In the genomic region with DNA sequence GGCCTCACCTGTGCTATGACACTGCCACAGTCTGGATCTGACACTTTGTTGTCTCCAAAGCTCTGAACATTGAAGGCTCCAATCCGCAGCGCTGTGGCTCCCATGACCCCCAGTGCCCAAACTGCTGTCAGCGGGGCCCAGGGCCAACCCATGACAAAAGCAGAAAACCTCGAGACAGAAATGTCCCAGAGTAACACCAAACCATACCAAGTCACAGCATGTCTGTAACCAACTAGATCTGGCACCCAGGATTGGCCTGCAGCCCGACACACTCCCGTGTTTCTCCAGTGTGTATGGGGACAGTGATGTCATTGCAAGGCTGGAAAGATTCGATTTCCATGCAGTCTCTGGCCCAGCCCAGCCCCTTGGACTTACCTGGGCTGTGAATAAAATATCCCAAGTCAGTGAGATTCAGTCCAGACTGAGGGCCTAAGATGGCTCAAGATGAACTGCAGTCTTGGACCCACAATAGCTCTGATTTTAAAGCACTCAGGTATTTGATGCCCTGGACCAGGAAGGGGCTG, we compare ENCODE assay signal across 20 mouse cellular contexts. TPM values are rescaled to one million over a fixed set of nuclear protein-coding genes. Genes with fewer than 3 reads are reported as not detected.
DNase-seq lines count a peak whose midpoint lies in the region; ATAC-seq and TF ChIP-seq lines count a peak whose summit lies in the region.
"Had no signal": no experiment of that assay in that cellular context is flagged by ENCODE, and none has a peak within 500 bp of the region (broad histone marks: within the 10 kb centered on the region; RNA-seq: fewer than 3 reads in every experiment).

A gene (minus strand): TSS at position 474 of the 524 bp plus-strand sequence.

- 80% methylated on average over 7 of the region's 7 CpGs for WGBS in embryonic facial prominence, embryonic 13.5 days
- WGBS in embryonic facial prominence, embryonic 10.5 days, result 88% methylated on average over 7 of the region's 7 CpGs
- WGBS in midbrain, postnatal 0 days, result 84% methylated on average over 7 of the region's 7 CpGs

- DNase-seq in embryonic facial prominence, embryonic 10.5 days (ENCODE audit: low spot score), result no peak
- no peak for DNase-seq in left cerebral cortex, adult 18-20 months (ENCODE audit: low spot score in 2 of 2)
- no peak for DNase-seq in left cerebral cortex, adult 8-10 months (ENCODE audit: low spot score in 2 of 2)
- DNase-seq in brain, embryonic 14.5 days (ENCODE audit: low read depth), result no peak
- DNase-seq in midbrain, postnatal 0 days (ENCODE audit: low spot score), result no peak
- DNase-seq in embryo, embryonic 10 days (ENCODE audit: low spot score), result no peak
- DNase-seq: adrenal gland, postnatal 10 days; retina, postnatal 1 day; thymus, postnatal 36 days had no signal

- H3K4me3 ChIP-seq in embryonic facial prominence, embryonic 13.5 days, result no peak within 1 kb of the TSS
- no peak within 1 kb of the TSS for H3K4me3 ChIP-seq in embryonic facial prominence, embryonic 10.5 days
- H3K4me3 ChIP-seq in E14TG2a.4 (replicated peaks; ENCODE audit: low read length), result peak within 1 kb of the TSS; percentile 29; the same call in 1 of the 2 replicates
- no peak within 1 kb of the TSS for H3K4me3 ChIP-seq in midbrain, postnatal 0 days (ENCODE audit: low read depth, low read length)
- H3K4me3 ChIP-seq: embryonic facial prominence, embryonic 12.5 days; forebrain, embryonic 12.5 days; left cerebral cortex, adult 2 months; limb, embryonic 13.5 days; midbrain, embryonic 12.5 days; myocyte had no signal

- no peak within 1 kb of the TSS for H3K27ac ChIP-seq in embryonic facial prominence, embryonic 13.5 days
- no peak within 1 kb of the TSS for H3K27ac ChIP-seq in embryonic facial prominence, embryonic 10.5 days (replicated peaks)
- H3K27ac ChIP-seq in midbrain, postnatal 0 days (ENCODE audit: low read depth, low read length), result no peak within 1 kb of the TSS
- H3K27ac ChIP-seq: embryonic facial prominence, embryonic 12.5 days; forebrain, embryonic 12.5 days; left cerebral cortex, adult 2 months; limb, embryonic 13.5 days; macrophage; midbrain, embryonic 12.5 days had no signal

- peak; percentile 7; the same call in 1 of the 2 replicates for ATAC-seq in embryonic facial prominence, embryonic 13.5 days (ENCODE audit: insufficient number of reproducible peaks, insufficient read depth, low FRiP score, low TSS enrichment, low read depth)
- no peak for ATAC-seq in midbrain, postnatal 0 days (ENCODE audit: low FRiP score)
- ATAC-seq: hindbrain, embryonic 16.5 days had no signal

- TF ChIP-seq POLR2A in brain, embryonic 14.5 days (IDR thresholded peaks at IDR 0.05; ENCODE audit: borderline replicate concordance, extremely low read depth, insufficient read depth, insufficient read length, poor library complexity, severe bottlenecking), result no peak

- no peaks in the 10 kb centered on the region for H3K4me1 ChIP-seq in embryonic facial prominence, embryonic 13.5 days
- no peaks in the 10 kb centered on the region for H3K4me1 ChIP-seq in embryonic facial prominence, embryonic 10.5 days
- H3K4me1 ChIP-seq in E14TG2a.4 (replicated peaks; ENCODE audit: low read depth, low read length), result peaks cover 29% of the 10 kb centered on the region
- no peaks in the 10 kb centered on the region for H3K4me1 ChIP-seq in midbrain, postnatal 0 days (ENCODE audit: insufficient read depth, low read length)
- H3K4me1 ChIP-seq: embryonic facial prominence, embryonic 12.5 days; forebrain, embryonic 12.5 days; limb, embryonic 13.5 days; midbrain, embryonic 12.5 days had no signal

- peaks cover 97% of the 10 kb centered on the region for H3K36me3 ChIP-seq in embryonic facial prominence, embryonic 13.5 days
- H3K36me3 ChIP-seq in embryonic facial prominence, embryonic 10.5 days (replicated peaks), result peaks cover 100% of the 10 kb centered on the region
- peaks cover 71% of the 10 kb centered on the region for H3K36me3 ChIP-seq in E14TG2a.4 (ENCODE audit: insufficient read depth, low read length)
- H3K36me3 ChIP-seq in midbrain, postnatal 0 days (ENCODE audit: insufficient read depth, low read length), result peaks cover 87% of the 10 kb centered on the region

- H3K9ac ChIP-seq in embryonic facial prominence, embryonic 13.5 days, result no peak within 1 kb of the TSS
- H3K9ac ChIP-seq in midbrain, postnatal 0 days (replicated peaks; ENCODE audit: low read length, poor library complexity, severe bottlenecking), result no peak within 1 kb of the TSS
- H3K9ac ChIP-seq: embryonic facial prominence, embryonic 12.5 days; forebrain, embryonic 12.5 days; limb, embryonic 13.5 days; midbrain, embryonic 12.5 days had no signal

- no peaks in the 10 kb centered on the region for H3K27me3 ChIP-seq in embryonic facial prominence, embryonic 13.5 days
- H3K27me3 ChIP-seq in embryonic facial prominence, embryonic 10.5 days (replicated peaks; ENCODE audit: low read depth, poor library complexity, severe bottlenecking), result no peaks in the 10 kb centered on the region
- no peaks in the 10 kb centered on the region for H3K27me3 ChIP-seq in E14TG2a.4 (ENCODE audit: insufficient read depth, low read length)
- no peaks in the 10 kb centered on the region for H3K27me3 ChIP-seq in midbrain, postnatal 0 days (ENCODE audit: insufficient read depth, low read length)
- H3K27me3 ChIP-seq: embryonic facial prominence, embryonic 12.5 days; forebrain, embryonic 12.5 days; limb, embryonic 13.5 days; midbrain, embryonic 12.5 days had no signal

- no peak for TF ChIP-seq CTCF in E14TG2a.4 (conservative IDR thresholded peaks at IDR 0.05; ENCODE audit: low read length)
- TF ChIP-seq CTCF in brain, embryonic 14.5 days (IDR thresholded peaks at IDR 0.05; ENCODE audit: borderline replicate concordance, extremely low read depth, insufficient read depth, insufficient read length), result no peak
- no peak for TF ChIP-seq CTCF in midbrain, postnatal 0 days (IDR thresholded peaks at IDR 0.05)

- no peaks in the 10 kb centered on the region for H3K9me3 ChIP-seq in embryonic facial prominence, embryonic 13.5 days
- H3K9me3 ChIP-seq in embryonic facial prominence, embryonic 10.5 days, result no peaks in the 10 kb centered on the region
- no peaks in the 10 kb centered on the region for H3K9me3 ChIP-seq in E14TG2a.4 (ENCODE audit: low read length)
- no peaks in the 10 kb centered on the region for H3K9me3 ChIP-seq in midbrain, postnatal 0 days (ENCODE audit: low read length)
- H3K9me3 ChIP-seq: embryonic facial prominence, embryonic 12.5 days; forebrain, embryonic 12.5 days; limb, embryonic 13.5 days; midbrain, embryonic 12.5 days had no signal

- H3K4me2 ChIP-seq in embryonic facial prominence, embryonic 13.5 days, result no peak within 1 kb of the TSS
- H3K4me2 ChIP-seq in midbrain, postnatal 0 days (ENCODE audit: low read depth, low read length, poor library complexity, severe bottlenecking), result no peak within 1 kb of the TSS
- H3K4me2 ChIP-seq: embryonic facial prominence, embryonic 12.5 days; forebrain, embryonic 12.5 days; heart, embryonic 11.5 days; limb, embryonic 13.5 days; midbrain, embryonic 12.5 days had no signal

RNA-seq across cellular contexts. Expression of the gene that starts here (rescaled TPM):
- polyA plus RNA-seq in embryonic facial prominence, embryonic 13.5 days (2015; fragmentation: Nextera tagmentation; extraction: Ambion mirVana), result 3.5 and 5.5 TPM in 2 replicates
- polyA plus RNA-seq in embryonic facial prominence, embryonic 10.5 days (2016; fragmentation: Nextera tagmentation; extraction: Ambion mirVana), result 2.5 and 3.6 TPM in 2 replicates
- 10 to 100 TPM; 10.0 to 10.1 TPM for total RNA-seq in left cerebral cortex, adult 18-20 months (2021)
- total RNA-seq in left cerebral cortex, adult 8-10 months (2022), result 1 to 10 TPM; 3.7 to 6.9 (median 5.1) TPM
- 27.1 and 34.3 TPM in 2 replicates for polyA plus RNA-seq in brain, embryonic 14.5 days (2012; rRNA removed)
- total RNA-seq in midbrain, postnatal 0 days (2014; rRNA removed), result 5.0 and 5.6 TPM in 2 replicates
- polyA plus RNA-seq in midbrain, postnatal 0 days (2015; fragmentation: Nextera tagmentation; extraction: Ambion mirVana), result 0.94 and 1.1 TPM in 2 replicates
